Mouse (Mus musculus): Measurements from ENCODE around the gene Espnl.

Gene Espnl

DNA sequence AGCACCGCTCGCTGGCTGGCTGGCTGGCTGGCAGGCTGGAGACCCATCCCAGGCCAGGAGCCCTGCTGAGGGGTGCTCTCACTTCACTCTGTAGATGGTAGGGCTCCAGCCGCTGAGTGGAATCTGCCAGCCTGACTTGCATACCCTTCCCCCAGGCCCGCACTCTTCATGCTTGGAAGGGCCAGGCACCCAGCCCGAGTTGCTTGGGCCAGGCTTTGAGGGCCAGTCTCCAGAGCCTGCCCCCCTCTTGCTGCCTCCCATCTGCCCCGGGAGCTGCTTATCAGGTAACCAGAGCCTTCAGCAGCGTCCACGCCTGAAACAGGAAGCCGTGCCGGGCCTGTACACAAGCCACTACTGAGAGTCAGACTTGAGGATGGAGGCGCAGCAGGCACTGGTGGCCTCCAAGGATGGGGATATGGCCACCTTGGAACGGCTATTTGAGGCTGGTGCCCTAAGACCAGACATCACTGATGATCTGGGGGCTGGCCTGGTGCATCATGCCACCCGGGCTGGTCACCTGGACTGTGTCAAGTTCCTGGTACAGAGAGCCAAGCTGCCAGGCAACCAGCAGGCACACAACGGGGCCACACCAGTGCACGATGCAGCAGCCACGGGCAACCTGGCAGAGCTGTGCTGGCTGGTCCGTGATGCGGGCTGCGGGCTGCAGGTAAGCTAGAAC lies at the start of gene Espnl:
TSS of gene Espnl (plus strand) at position 316 of the 679 bp plus-strand sequence.
- no peak for DNase-seq (ENCODE audit: low spot score)

- no peak for DNase-seq (ENCODE audit: low spot score)
Observed at GRCm38 (mm10) chr1:91272260-91272659, 49.6 kb upstream of the Espnl start.

GRCm38 (mm10) chr1:91276581-91276980 lies 45.3 kb upstream of the Espnl start:
- DNase-seq (ENCODE audit: low spot score): no peak

DNA sequence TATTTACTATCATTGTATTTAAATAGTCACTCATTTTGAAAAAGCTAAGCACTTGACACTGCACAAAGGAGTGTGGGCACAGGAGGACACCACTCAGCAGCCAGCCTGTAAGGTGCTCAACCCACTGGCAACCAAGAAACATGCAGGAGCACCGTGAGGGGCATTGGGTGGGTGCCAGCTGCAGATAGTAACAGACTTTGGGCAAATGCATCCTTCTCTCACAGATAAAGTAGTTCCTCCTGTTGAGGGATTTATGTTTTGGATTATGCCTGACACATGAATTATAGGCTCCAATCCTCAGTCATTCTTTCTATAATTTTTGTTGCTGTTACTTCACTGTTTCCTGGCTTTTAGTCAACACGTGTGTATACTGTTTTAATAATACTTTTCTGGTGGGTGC lies 44.4 kb upstream of the Espnl start:
- no peak for DNase-seq (ENCODE audit: low spot score)

GRCm38 (mm10) chr1:91278410-91279119 lies 43.3 kb upstream of the Espnl start:
- DNase-seq (ENCODE audit: low spot score): no peak

GRCm38 (mm10) chr1:91279126-91279525 lies 42.7 kb upstream of the Espnl start:
- no peak for DNase-seq (ENCODE audit: low spot score)

- no peak for DNase-seq (ENCODE audit: low spot score)
Observed at GRCm38 (mm10) chr1:91282582-91282981, 39.3 kb upstream of the Espnl start.

DNA sequence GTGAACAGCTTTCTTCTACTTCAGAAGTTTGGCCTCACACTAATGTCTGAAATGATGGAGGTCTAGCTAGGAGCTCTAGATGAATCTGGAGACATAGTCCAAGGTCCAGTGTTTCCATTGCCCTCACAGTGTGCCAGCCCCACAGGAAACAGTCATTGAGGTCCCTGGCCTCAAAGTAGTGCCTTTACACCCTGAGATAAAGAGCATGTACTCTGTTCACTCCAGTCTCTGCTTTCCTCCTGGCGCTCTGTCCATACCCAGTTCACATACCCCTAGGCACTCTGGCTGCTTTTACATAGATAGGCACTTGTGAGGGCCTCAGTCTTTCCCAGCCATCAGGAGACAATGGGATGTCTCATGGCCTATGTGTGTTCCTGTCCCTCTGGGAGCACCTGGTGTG lies 32.5 kb upstream of the Espnl start:
- DNase-seq (ENCODE audit: low spot score): no peak

DNA sequence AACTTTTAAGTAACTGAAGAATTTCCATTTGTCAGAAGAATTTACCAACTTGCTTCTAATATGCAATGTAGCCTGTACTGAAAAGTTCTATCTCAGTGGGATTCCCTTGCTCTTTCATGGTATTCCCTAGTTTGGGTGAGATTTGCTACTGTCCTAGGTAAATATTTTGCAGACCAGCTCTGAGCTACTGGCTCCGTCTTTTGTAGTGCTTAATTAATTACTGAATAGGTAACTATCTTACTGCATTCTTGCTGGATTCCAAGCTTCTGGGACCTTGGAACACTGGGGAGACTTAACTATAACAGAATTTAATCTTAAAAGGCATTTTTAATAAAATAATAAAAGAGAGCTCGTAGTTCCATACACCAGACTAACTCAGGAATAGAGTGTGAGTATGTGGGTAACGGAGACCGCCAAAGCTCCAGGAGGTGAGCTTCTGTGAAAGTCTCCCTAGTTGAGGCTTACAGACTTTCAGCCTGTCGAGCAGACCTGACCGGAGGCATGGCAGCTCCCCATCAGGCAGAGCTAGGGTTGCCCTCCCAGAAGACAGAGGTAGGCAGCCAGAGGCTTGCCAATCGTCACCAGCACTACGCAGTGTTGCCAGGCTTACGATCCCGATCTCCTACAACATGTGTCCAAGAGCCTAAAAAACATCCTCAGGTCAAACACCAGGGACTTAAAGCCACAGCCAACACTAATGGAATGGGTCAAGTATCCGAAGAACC lies 29.6 kb upstream of the Espnl start:
- no peak for DNase-seq (ENCODE audit: low spot score)

DNA sequence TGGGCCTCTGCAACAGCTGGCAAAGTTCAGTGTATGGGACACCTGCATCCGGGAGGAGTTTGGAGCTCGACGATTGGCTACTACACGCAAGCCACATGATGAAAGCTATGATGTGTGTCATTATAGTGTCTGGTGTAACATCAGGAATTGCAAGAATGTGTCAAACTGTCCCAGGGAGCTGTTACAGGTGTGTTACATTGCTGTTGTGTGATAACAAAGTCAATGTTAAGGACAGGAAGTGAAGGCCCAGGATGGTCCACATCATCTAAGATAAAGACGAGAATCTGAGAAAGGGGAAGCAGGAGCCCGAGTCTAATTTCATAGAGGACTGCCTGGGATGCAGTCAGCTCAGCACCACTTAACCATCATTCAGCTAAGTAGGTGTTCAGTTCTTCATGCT lies 26.3 kb upstream of the Espnl start:
- DNase-seq (ENCODE audit: low spot score): no peak

- peak; percentile 92 for DNase-seq (ENCODE audit: low spot score)
Observed at GRCm38 (mm10) chr1:91297799-91298744, 23.8 kb upstream of the Espnl start, which contains the start of gene Scly. TSS of gene Scly (plus strand) at chr1:91298338.

GRCm38 (mm10) chr1:91299026-91299706 lies 22.7 kb upstream of the Espnl start:
- no peak for DNase-seq (ENCODE audit: low spot score)

- DNase-seq (ENCODE audit: low spot score): no peak
Observed at GRCm38 (mm10) chr1:91299707-91300426, 22.0 kb upstream of the Espnl start.

- no peak for DNase-seq (ENCODE audit: low spot score)
Observed at GRCm38 (mm10) chr1:91301206-91301920, 20.5 kb upstream of the Espnl start.

DNA sequence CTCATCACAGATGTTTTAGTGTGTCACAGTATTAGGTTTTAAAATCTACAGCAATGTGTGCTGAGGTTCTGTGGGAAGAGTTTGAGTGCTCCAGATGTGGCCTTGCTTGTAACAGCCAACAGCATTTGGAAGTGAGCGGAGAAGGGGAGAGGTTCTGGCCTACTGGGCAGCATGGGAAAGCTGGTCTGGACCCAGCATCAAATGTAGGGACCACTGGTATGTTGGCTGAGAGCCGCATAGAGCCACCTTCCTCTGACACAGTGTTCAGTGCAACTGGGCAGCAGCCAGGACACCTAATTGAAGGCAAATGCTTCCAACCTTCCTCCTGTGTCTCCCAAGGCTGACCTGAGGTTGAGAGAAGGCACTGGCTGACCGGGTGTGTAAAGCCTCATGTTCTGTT lies 19.9 kb upstream of the Espnl start:
- DNase-seq (ENCODE audit: low spot score): no peak

GRCm38 (mm10) chr1:91304621-91305020 lies 17.3 kb upstream of the Espnl start:
- DNase-seq (ENCODE audit: low spot score): no peak

GRCm38 (mm10) chr1:91309366-91310085 lies 12.3 kb upstream of the Espnl start:
- DNase-seq (ENCODE audit: low spot score): no peak

DNA sequence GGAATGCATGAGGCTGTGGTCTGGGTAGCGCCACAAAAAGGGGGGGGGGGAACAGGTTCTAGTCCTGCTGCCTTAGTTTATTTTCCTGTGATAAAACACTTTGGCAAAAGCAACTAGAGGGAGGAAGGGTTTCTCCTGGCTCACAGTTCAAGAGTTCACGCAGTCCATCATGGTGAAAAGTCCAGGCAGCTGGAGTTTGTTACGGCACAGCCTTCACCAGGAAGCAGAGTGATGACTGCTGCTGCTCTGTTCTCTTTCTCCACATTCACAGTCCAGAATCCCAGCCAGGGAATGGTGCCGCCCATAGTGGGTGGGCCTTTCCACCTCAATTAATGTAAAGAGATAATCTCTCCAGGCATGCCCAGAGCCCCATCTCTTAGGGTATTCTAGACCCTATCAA lies 9.6 kb upstream of the Espnl start:
- DNase-seq (ENCODE audit: low spot score): no peak

DNA sequence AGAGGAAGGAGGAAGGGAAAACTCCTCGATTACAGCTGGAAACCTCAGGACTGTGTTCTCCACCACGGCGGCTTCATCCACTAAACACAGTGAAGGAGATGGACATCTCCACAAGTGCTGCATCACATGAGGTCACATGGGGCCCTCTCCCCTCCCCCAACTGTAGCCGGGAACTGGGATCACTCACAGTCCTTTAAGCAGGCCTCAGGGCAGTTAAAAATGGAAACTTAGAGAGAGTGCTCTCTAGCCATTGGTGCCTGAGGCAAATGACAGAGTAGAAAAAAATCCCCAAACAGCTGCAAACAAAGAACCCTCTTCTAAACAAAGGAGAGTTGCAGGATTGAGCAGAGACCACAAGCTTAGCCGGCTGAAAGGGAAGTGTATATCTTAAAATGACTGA lies 8.6 kb upstream of the Espnl start:
- no peak for DNase-seq (ENCODE audit: low spot score)
